Mouse (Mus musculus) brain, embryonic 14.5 days (tissue): ENCODE data around the gene Atp2c2.

Experiments
- CTCF ChIP-seq: fragments of 200-500 bp; IDR thresholded peaks from 2 replicates; pipeline ENCODE4 v1.5.1; 2012; ENCODE audit warnings: inconsistent platforms, mild to moderate bottlenecking, moderate library complexity, borderline replicate concordance; ENCODE audit not compliant: insufficient read depth, insufficient read length; ENCODE audit errors: extremely low read depth
- POLR2A ChIP-seq: fragments of 200-500 bp; IDR thresholded peaks from 2 replicates; pipeline ENCODE4 v1.6.1; 2012; ENCODE audit warnings: mild to moderate bottlenecking, inconsistent platforms, borderline replicate concordance; ENCODE audit not compliant: poor library complexity, insufficient read depth, insufficient read length, severe bottlenecking; ENCODE audit errors: extremely low read depth

- TF ChIP-seq CTCF = no peak
- no peak for TF ChIP-seq POLR2A
These were observed 7.8 kb upstream of the Atp2c2 start for GRCm38 (mm10) chr8:119691989-119692388.
